Mouse (Mus musculus) hindbrain, embryonic 11.5 days (tissue): ENCODE measurements around the gene Pcsk6. TPM values are rescaled to one million over a fixed set of nuclear protein-coding genes. Genes with fewer than 3 reads are reported as not detected.
"Not testable (repeated sequence)": the region's sequence is repeated elsewhere in the genome, so short reads cannot be mapped to it uniquely, and the experiment has no call there.

Experiments
- ATAC-seq: fragments of 200-750 bp; cut with Nextera tagmentation; 2 replicates; pipeline ENCODE4 v1.8.0; 2017; ENCODE audit warnings: mild to moderate bottlenecking, moderate TSS enrichment, moderate library complexity; ENCODE audit not compliant: low FRiP score
- DNase-seq: peaks from one replicate; pipeline ENCODE4 v3.0.0-alpha.2; 2015; ENCODE audit warnings: low spot score
- H3K27ac ChIP-seq: fragments of 300-500 bp; sonication (generic); 2 replicates; pipeline ENCODE4 v1.5.1; 2014; ENCODE audit warnings: mild to moderate bottlenecking, low read depth, low read length
- H3K27me3 ChIP-seq: fragments of 300-500 bp; sonication (generic); 2 replicates; pipeline ENCODE4 v1.6.1; 2014; ENCODE audit warnings: mild to moderate bottlenecking, low read length, moderate library complexity, mixed read lengths; ENCODE audit not compliant: control insufficient read depth, insufficient read depth
- H3K36me3 ChIP-seq: fragments of 300-500 bp; sonication (generic); 2 replicates; pipeline ENCODE4 v1.6.1; 2014; ENCODE audit warnings: mild to moderate bottlenecking, low read length, moderate library complexity, mixed read lengths; ENCODE audit not compliant: control insufficient read depth, insufficient read depth
- H3K4me1 ChIP-seq: fragments of 300-500 bp; sonication (generic); replicated peaks from 2 replicates; pipeline ENCODE4 v1.6.1; 2014; ENCODE audit warnings: low read length, mixed read lengths; ENCODE audit not compliant: control insufficient read depth, insufficient read depth
- H3K4me2 ChIP-seq: fragments of 300-500 bp; sonication (generic); replicated peaks from 2 replicates; pipeline ENCODE4 v1.6.1; 2014; ENCODE audit warnings: mild to moderate bottlenecking, low read depth, low read length
- H3K4me3 ChIP-seq: fragments of 300-500 bp; sonication (generic); 2 replicates; pipeline ENCODE4 v1.5.1; 2014; ENCODE audit warnings: low read depth, low read length
- H3K9ac ChIP-seq: fragments of 300-500 bp; sonication (generic); 2 replicates; pipeline ENCODE4 v1.6.1; 2014; ENCODE audit warnings: low read depth, low read length
- H3K9me3 ChIP-seq: fragments of 300-500 bp; sonication (generic); 2 replicates; pipeline ENCODE4 v1.6.1; 2016; ENCODE audit warnings: low read length; ENCODE audit not compliant: control insufficient read depth
- WGBS: fragments of 180-500 bp; shearing (Covaris S2); extraction: QIAGEN DNeasy Blood & Tissue Kit; methylation state at CpG from one replicate; pipeline ENCODE4 v1.1.7; 2014; 5-methylcytosine and 5-hydroxymethylcytosine counted together
- polyA plus RNA-seq: library from polyadenylated mRNA; unstranded; fragments of >200 nt; fragmentation: Nextera tagmentation; extraction: Ambion mirVana; gene quantifications from 2 replicates; pipeline ENCODE4 v1.2.1, GENCODE M21; 2014

Pcsk6 gene
- polyA plus RNA-seq, 1 experiment from 2014 or later: 2.4 TPM

GRCm38 (mm10) chr7:66055356-66055755, 193.8 kb downstream of the Pcsk6 start:
- not testable (repeated sequence) for H3K9ac ChIP-seq, H3K36me3 ChIP-seq, H3K4me1 ChIP-seq, H3K27me3 ChIP-seq, H3K9me3 ChIP-seq, H3K4me3 ChIP-seq, ATAC-seq, H3K27ac ChIP-seq, H3K4me2 ChIP-seq
- WGBS: 15% methylated on average over 2 of the region's 2 CpGs
- DNase-seq: peak; percentile 64

- peak within 1 kb of the TSS; percentile 86 for H3K9ac ChIP-seq
- no peak for DNase-seq
Measured at GRCm38 (mm10) chr7:66058703-66059102, 197.2 kb downstream of the Pcsk6 start, which contains the start of gene Snrpa1. Snrpa1 (plus strand) TSS chr7:66059003.

GRCm38 (mm10) chr7:66060066-66060956, 198.8 kb downstream of the Pcsk6 start:
- Histone ChIP-seq H3K4me2 (peak overlapping the region; percentile 75), H3K4me1 (no peaks in the 10 kb centered on the region; the same call in 1 of the 2 replicates), H3K9me3 (no peaks in the 10 kb centered on the region), H3K36me3 (no peaks in the 10 kb centered on the region), H3K27ac (peak overlapping the region; percentile 53), H3K9ac (peak overlapping the region; percentile 86), H3K27me3 (no peaks in the 10 kb centered on the region), H3K4me3 (peak overlapping the region; percentile 97)
- DNase-seq: peak; percentile 91
- ATAC-seq: peak; percentile 93
- WGBS: under 1% methylated on average over 63 of the region's 64 CpGs

More at GRCm38 (mm10) chr7:66058703-66059102, 197.2 kb downstream of the Pcsk6 start, which contains the start of gene Snrpa1:
- Histone ChIP-seq H3K27ac (no peak within 1 kb of the TSS), H3K27me3 (no peaks in the 10 kb centered on the region), H3K4me1 (no peaks in the 10 kb centered on the region; the same call in 1 of the 2 replicates), H3K4me2 (peak within 1 kb of the TSS; percentile 75), H3K36me3 (no peaks in the 10 kb centered on the region), H3K4me3 (peak within 1 kb of the TSS; percentile 97), H3K9me3 (no peaks in the 10 kb centered on the region)
- no peak for ATAC-seq
- 88% methylated on average over 1 of the region's 1 CpGs for WGBS

DNA sequence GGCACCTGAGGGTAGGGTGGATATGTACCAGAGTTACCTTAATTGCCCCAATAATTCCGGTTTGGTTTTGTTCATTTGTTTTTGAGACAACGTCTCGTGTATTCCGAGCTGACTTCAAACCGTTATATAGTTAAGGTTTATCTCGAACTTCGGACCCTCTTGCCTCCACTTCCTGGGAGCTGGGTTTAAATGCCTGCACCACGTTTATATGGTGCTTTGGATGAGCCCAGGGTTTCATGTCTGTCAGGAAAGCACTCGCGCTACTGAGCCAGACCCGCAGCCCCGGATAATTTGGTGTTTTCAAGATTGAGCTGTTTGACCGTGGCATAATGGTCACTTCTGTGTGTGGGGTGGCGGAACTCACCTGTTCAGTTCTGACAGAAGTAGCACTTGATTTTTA, 199.5 kb downstream of the Pcsk6 start:
- H3K9ac ChIP-seq: peak overlapping the region; percentile 86
- peak overlapping the region; percentile 75 for H3K4me2 ChIP-seq
- H3K4me1 ChIP-seq: no peaks in the 10 kb centered on the region; the same call in 1 of the 2 replicates
- ATAC-seq (0 out of 2 replicates have a peak, but pooled peaks have one; percentile 10), DNase-seq (no peak)
- H3K36me3 ChIP-seq: no peaks in the 10 kb centered on the region
- H3K27me3 ChIP-seq: no peaks in the 10 kb centered on the region
- peak overlapping the region; percentile 97 for H3K4me3 ChIP-seq
- no peaks in the 10 kb centered on the region for H3K9me3 ChIP-seq
- 0 out of 2 replicates have a peak overlapping the region, but pooled peaks have one; percentile 53 for H3K27ac ChIP-seq
- WGBS: 3% methylated on average over 14 of the region's 14 CpGs

DNA sequence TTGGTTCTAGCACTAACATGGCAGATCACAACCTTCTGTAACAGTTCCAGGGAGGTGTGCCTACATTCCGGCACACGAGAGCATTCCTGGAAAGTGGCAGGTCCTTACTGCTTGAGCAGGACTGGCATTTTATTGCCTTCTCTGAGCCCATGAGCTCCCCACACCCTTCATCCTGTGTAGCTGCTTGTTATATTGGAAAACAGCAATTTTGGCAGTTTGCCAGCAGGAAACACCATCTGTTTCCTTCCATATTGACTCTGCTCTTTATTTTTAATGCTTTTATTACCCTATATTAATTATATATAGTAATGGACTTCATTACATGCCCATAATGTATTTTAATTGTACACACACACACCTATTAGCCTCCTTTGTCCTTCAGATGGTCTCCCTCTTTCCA, 214.9 kb downstream of the Pcsk6 start:
- Histone ChIP-seq H3K4me3 (no peak overlapping the region), H3K4me2 (no peak overlapping the region), H3K27me3 (no peaks in the 10 kb centered on the region), H3K9me3 (no peaks in the 10 kb centered on the region), H3K36me3 (0 out of 2 replicates have a peak, but pooled peaks cover 10% of the 10 kb centered on the region), H3K4me1 (no peaks in the 10 kb centered on the region; the same call in 1 of the 2 replicates), H3K9ac (no peak overlapping the region), H3K27ac (no peak overlapping the region)
- DNase-seq (no peak), ATAC-seq (no peak)
- WGBS: 96% methylated on average over 2 of the region's 2 CpGs

- no peaks in the 10 kb centered on the region for H3K27me3 ChIP-seq
- no peaks in the 10 kb centered on the region for H3K9me3 ChIP-seq
- no peaks in the 10 kb centered on the region; the same call in 1 of the 2 replicates for H3K4me1 ChIP-seq
- peak; percentile 100 for ATAC-seq
- H3K4me3 ChIP-seq: peak within 1 kb of the TSS; percentile 77
- H3K9ac ChIP-seq: peak within 1 kb of the TSS; percentile 72
- H3K36me3 ChIP-seq: 0 out of 2 replicates have a peak, but pooled peaks cover 9% of the 10 kb centered on the region
- peak within 1 kb of the TSS; percentile 68 for H3K4me2 ChIP-seq
- peak; percentile 97 for DNase-seq
- WGBS: under 1% methylated on average over 65 of the region's 65 CpGs
- peak within 1 kb of the TSS; percentile 56 for H3K27ac ChIP-seq
Measured at GRCm38 (mm10) chr7:66079364-66080230, 218.1 kb downstream of the Pcsk6 start, which contains the start of gene Selenos. Selenos (plus strand) TSS chr7:66079649.

GRCm38 (mm10) chr7:66080231-66080613, 218.7 kb downstream of the Pcsk6 start:
- H3K4me3 ChIP-seq: peak overlapping the region; percentile 77
- 34% methylated on average over 5 of the region's 5 CpGs for WGBS
- no peaks in the 10 kb centered on the region for H3K9me3 ChIP-seq
- peak overlapping the region; percentile 72 for H3K9ac ChIP-seq
- ATAC-seq (no peak), DNase-seq (peak; percentile 11)
- no peak overlapping the region for H3K27ac ChIP-seq
- no peaks in the 10 kb centered on the region for H3K27me3 ChIP-seq
- peak overlapping the region; percentile 68 for H3K4me2 ChIP-seq
- H3K36me3 ChIP-seq: 0 out of 2 replicates have a peak, but pooled peaks cover 5% of the 10 kb centered on the region
- H3K4me1 ChIP-seq: no peaks in the 10 kb centered on the region; the same call in 1 of the 2 replicates

- no peak for DNase-seq
- 85% methylated on average over 6 of the region's 6 CpGs for WGBS
- Histone ChIP-seq H3K4me3 (no peak overlapping the region), H3K9ac (no peak overlapping the region), H3K4me2 (no peak overlapping the region), H3K27me3 (no peaks in the 10 kb centered on the region), H3K27ac (no peak overlapping the region), H3K9me3 (no peaks in the 10 kb centered on the region), H3K36me3 (peaks cover 13% of the 10 kb centered on the region; the same call in 1 of the 2 replicates), H3K4me1 (no peaks in the 10 kb centered on the region; the same call in 1 of the 2 replicates)
- no peak for ATAC-seq
Measured at GRCm38 (mm10) chr7:66083757-66084156, 222.2 kb downstream of the Pcsk6 start.
